Comparison of ENCODE assay signal across 18 mouse cellular contexts in genomic region chr11:5872707-5873106, GRCm38 (mm10). TPM values are rescaled to one million over a fixed set of nuclear protein-coding genes. Genes with fewer than 3 reads are reported as not detected.
"Had no signal": no experiment of that assay in that cellular context is flagged by ENCODE, and none has a peak within 500 bp of the region (broad histone marks: within the 10 kb centered on the region; RNA-seq: fewer than 3 reads in every experiment).

No protein-coding gene starts in this region.

- H3K27ac ChIP-seq: neural tube, embryonic 12.5 days; neural tube, embryonic 13.5 days; stomach, embryonic 15.5 days; stomach, postnatal 0 days had no signal

- DNase-seq: retina, postnatal 1 day; right cerebral cortex, adult 18-20 months; right cerebral cortex, postnatal 14 days; right cerebral cortex, postnatal 25 days; right cerebral cortex, postnatal 4 days; spleen, adult 18-20 months; thymus, adult 18-20 months; thymus, adult 2 months; thymus, postnatal 14 days; thymus, postnatal 25 days; thymus, postnatal 36 days; thymus, postnatal 4 days had no signal

- H3K4me2 ChIP-seq: neural tube, embryonic 12.5 days; neural tube, embryonic 13.5 days; stomach, embryonic 15.5 days had no signal

- H3K9me3 ChIP-seq: neural tube, embryonic 12.5 days; neural tube, embryonic 13.5 days; stomach, embryonic 15.5 days had no signal

- H3K9ac ChIP-seq: neural tube, embryonic 12.5 days; neural tube, embryonic 13.5 days; stomach, embryonic 15.5 days had no signal

- H3K27me3 ChIP-seq: neural tube, embryonic 12.5 days; neural tube, embryonic 13.5 days; stomach, embryonic 15.5 days had no signal

- H3K4me3 ChIP-seq: neural tube, embryonic 12.5 days; neural tube, embryonic 13.5 days; stomach, embryonic 15.5 days had no signal

RNA-seq across cellular contexts. Expression of gene Aebp1, which starts 11.0 kb away (rescaled TPM):
- total RNA-seq: neutrophil, adult 5-6 weeks had no signal

RNA-seq across cellular contexts. Expression of gene Myl7, which starts 25.9 kb away (rescaled TPM):
- total RNA-seq: neutrophil, adult 5-6 weeks had no signal
- polyA plus RNA-seq: neural tube, embryonic 14.5 days had no signal
